Mouse (Mus musculus): ENCODE data around the gene Rab36.

Gene Rab36

DNA sequence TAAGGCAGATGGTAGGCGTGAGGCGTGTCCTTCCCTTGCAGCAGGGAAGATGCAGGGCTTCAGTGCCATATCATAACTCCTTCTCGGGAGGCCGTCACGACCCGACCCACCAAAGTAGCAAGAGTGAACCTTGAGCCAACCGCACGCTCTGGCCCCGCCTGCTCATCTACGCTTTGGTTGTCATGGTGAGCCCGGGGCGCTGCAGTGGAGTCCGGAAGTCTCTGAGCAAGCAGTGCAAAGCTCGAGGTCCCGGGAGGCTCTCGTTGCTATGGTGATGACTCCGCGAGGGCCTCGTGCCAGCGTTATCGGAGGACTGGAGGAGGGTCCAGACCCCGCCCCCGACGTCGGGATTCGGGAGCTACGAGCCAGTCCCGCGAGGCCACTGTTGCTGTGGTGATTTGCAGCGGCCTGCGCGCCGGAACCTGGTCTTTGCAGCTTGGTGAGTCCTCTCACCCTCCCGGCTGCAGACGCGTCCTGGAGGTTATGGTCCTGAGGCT is at the start of gene Rab36:
Gene Rab36, plus strand, starts transcription at position 176 of the 497 bp plus-strand sequence.
- in situ Hi-C loops (cut with MboI; ENCODE audit: low sequenced_read_pairs), result no loop called here

GRCm38 (mm10) chr10:74987698-74988470 is 49.0 kb upstream of the Rab36 start:
- in situ Hi-C loops (cut with MboI; ENCODE audit: low sequenced_read_pairs), result no loop called here

- in situ Hi-C loops (cut with MboI; ENCODE audit: low sequenced_read_pairs), result no loop called here
Measured at GRCm38 (mm10) chr10:74989814-74990213, 47.0 kb upstream of the Rab36 start.

DNA sequence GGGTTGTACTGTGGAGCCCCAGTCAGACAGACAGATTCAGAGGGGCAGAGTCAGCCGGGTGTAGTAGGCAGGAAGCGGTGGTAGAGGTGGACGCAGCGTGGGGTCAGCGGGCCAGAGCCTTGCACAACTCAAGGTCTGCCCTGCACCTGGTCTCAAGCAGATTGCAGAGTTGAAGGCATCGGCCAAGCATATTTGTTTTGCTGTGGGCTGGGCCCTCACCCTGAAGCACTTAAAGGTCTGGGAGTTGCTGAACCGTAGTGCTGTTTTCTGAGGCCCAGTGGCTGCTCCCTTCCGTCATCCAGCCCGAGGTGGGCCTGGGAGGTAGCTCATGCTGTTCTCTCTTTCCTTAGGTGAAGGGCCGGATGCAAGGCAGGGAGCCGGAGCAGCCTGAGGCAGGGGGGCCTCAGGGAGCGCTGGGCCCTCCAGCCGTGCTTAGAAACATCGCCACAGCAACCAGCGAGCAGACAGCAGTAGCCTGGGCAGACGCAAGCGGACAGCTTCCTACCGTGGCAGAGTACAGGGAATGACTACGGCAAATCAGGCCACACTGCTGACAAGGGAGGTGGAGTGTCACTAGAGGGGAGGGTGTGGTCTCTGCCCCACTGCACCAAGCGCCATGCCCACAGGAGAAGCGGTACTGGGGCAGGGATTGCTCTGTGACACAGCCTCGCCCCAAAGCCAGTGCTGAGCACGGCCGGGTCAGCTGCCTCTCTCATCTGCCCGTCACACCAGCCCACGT is 46.1 kb upstream of the Rab36 start:
- in situ Hi-C loops (cut with MboI; ENCODE audit: low sequenced_read_pairs), result no loop called here

GRCm38 (mm10) chr10:74994863-74995262 is 42.0 kb upstream of the Rab36 start:
- in situ Hi-C loops (cut with MboI; ENCODE audit: low sequenced_read_pairs), result no loop called here

DNA sequence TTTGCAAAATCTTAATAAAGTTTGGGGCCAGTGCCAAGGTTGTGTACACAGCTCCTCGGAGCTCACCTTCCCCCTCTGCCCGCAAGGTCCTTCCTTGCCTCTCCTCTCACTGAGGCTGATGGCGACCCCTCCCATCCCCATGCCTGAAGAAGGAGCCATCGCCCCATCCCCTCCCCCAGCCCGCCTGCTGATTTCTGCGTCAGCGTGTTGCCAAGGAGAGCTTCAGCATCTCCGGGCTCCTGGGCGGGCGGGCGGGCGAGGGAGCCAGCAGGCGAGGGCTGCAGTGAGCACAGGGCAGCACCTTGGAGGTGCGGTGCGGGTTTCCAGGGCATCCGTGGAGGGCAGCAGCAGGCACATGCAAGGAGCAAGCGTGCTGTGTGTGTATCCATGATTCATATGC is 41.5 kb upstream of the Rab36 start:
- in situ Hi-C loops (cut with MboI; ENCODE audit: low sequenced_read_pairs), result no loop called here

DNA sequence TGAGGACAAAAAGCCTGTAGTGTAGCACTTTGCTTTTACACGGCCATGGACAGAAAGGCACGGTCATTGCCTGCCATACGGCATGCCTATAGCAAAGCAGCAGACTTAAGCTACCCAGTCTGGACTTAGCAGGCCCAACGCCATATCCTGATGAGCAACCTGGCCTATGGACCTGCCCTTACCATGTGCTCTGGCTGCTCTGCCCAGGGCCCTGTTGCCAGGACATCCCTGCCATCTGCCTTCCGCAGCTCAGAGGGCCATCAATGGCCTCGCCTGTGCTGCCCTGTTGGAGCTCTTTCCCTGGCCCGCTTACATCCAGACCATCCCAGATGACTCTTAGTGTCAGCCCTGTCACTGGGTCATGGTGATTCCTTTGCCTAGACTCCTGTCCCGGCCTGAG is 35.5 kb upstream of the Rab36 start:
- in situ Hi-C loops (cut with MboI; ENCODE audit: low sequenced_read_pairs), result no loop called here

GRCm38 (mm10) chr10:75004067-75004466 is 32.8 kb upstream of the Rab36 start:
- in situ Hi-C loops (cut with MboI; ENCODE audit: low sequenced_read_pairs), result no loop called here

GRCm38 (mm10) chr10:75006889-75007662 is 29.8 kb upstream of the Rab36 start:
- in situ Hi-C loops (cut with MboI; ENCODE audit: low sequenced_read_pairs), result no loop called here

DNA sequence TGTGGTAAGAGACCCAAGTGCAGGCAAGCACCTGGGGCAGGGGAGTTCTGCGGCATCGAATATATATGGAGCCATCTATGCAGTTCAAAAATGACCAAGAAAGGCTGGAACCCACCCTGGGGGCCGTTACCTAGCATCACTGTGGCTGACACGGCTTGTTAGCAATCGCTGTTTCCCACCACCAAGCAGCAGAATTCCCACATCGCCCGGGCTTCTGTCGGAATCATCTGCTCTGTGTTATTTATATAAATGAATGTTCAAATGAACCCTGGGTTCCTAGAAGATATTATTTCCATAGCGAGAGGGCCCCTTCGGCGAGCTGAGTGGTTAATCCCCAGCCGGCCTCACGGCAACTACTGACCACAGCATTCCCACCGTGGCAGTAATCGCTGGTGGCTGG is 26.2 kb upstream of the Rab36 start:
- in situ Hi-C loops (cut with MboI; ENCODE audit: low sequenced_read_pairs), result no loop called here

DNA sequence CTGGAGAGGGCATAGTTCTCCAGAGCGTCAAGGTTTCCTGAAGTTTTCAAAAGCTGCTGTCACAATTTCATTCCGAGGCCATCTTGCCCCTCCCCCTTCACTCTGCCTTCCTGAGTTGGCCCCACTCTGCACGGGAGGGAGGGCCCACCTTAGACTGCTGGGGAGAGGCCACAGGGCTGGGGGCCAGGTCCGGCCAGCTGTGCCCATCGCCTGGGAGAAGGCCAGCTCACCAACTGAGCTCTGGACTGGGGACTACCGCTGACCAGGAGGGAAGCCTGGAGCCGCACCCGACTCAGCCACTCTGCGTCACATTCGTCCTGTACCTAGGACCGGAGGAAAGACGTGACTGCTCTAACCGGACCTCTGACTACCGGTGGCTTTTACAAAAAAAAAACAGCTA is 21.4 kb upstream of the Rab36 start:
- in situ Hi-C loops (cut with MboI; ENCODE audit: low sequenced_read_pairs), result no loop called here

DNA sequence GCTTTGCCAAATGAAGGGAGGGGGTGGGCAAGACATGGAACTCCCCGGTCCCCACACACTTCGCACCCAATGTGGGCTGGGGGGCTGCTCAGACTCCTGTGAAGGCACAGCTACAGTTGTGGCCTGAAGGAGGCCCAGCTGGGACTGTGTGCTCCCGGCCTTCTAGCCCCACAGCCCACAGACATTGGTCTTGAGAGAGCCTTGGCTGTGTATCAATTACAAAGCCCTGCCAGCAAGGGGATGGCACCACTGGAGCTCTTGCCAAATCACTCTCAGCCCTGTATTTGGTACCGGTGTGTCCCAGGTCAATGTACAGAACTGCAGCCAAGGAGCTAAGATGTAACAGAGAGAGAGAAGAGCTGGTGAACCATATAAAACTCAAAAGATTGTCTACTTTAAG is 20.4 kb upstream of the Rab36 start:
- in situ Hi-C loops (cut with MboI; ENCODE audit: low sequenced_read_pairs), result no loop called here

- in situ Hi-C loops (cut with MboI; ENCODE audit: low sequenced_read_pairs), result loop anchor here (10.0 kb wide), 1 partner anchor 85 kb away; no protein-coding TSS in a partner anchor
Measured at GRCm38 (mm10) chr10:75020271-75020670, 16.6 kb upstream of the Rab36 start.

GRCm38 (mm10) chr10:75021138-75021537 is 15.7 kb upstream of the Rab36 start:
- in situ Hi-C loops (cut with MboI; ENCODE audit: low sequenced_read_pairs), result loop anchor here (10.0 kb wide), 1 partner anchor 86 kb away; no protein-coding TSS in a partner anchor

GRCm38 (mm10) chr10:75026491-75026890 is 10.4 kb upstream of the Rab36 start:
- in situ Hi-C loops (cut with MboI; ENCODE audit: low sequenced_read_pairs), result loop anchor here (10.0 kb wide), 1 partner anchor 92 kb away; no protein-coding TSS in a partner anchor

- in situ Hi-C loops (cut with MboI; ENCODE audit: low sequenced_read_pairs), result loop anchor here (10.0 kb wide), 1 partner anchor 94 kb away; no protein-coding TSS in a partner anchor
Measured at GRCm38 (mm10) chr10:75028743-75029142, 8.1 kb upstream of the Rab36 start.

DNA sequence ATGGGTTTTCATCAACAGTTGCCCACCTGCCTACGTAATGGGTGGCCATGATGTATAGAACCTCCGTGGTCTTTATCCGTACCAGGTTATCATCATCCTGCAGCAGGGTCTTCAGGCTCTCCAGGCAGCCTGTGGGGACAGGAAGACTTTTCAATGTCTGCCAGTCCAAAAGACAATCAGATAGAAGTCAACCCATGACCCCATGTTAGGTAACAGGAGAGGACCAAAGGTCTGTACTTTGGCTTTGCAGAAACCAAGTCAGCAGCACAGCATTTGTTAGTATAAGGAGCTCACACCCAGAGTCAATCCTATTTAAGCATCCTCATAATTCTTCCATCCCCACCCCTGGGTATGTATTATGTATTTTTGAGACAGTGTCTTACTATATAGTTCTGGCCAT is 7.2 kb upstream of the Rab36 start:
- in situ Hi-C loops (cut with MboI; ENCODE audit: low sequenced_read_pairs), result loop anchor here (10.0 kb wide), 1 partner anchor 95 kb away; no protein-coding TSS in a partner anchor

GRCm38 (mm10) chr10:75030234-75030633 is 6.6 kb upstream of the Rab36 start:
- in situ Hi-C loops (cut with MboI; ENCODE audit: low sequenced_read_pairs), result no loop called here

DNA sequence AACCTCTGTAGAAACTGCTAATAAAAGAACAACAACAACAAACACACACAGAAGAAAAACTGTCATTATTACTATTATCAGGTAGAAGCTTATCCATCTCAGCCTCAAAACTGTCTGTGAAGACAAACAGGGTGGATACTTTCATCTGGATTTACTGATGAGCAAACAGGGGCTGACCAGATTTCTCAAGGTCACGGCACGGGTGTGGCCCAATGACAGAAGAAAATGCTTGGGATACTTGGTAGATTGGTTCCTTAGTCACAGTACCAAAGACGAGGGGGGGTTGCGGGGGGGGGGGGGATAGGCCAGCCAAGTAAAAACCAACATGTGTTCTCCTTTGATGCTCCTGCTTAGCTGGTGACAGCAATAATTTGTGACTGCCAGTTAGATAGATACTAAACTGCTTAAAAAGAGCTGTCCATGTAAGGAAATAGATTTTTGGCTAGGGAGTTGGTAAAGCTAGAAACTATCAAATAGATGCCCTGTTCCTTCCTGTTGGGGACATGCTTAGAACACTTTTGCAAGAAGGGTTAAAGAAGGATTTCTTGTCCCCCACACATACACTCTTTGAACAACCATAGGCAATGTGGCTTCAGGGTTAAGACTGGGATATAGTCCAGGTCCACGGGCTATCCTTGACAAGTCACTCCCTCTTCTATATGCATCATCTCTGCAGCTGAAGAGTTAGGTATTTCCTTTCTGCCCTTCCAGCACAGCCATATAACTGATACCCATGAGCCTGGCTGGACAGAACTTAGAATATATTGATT is 5.3 kb upstream of the Rab36 start:
- in situ Hi-C loops (cut with MboI; ENCODE audit: low sequenced_read_pairs), result no loop called here

DNA sequence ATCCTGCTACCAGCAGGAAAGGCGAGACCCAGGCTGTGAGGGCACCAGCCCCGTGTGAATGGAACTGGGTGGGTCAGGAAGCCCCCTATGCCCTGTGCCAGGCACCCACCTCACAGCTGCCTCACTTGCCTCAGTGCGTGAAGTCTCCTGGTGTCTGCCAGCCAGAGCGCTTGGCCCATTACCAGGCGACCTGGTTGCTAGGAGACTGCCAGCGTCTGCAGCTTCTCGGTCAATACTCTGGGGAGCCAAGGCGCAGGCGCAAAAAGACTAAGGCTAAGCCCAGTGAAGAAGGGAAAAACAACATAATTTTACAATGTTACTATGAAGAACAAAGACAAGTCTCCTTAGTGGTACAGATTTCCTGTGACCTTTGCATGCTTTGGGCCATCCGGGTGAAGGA is 4.5 kb upstream of the Rab36 start, which contains the start of gene Rsph14:
Gene Rsph14, minus strand, starts transcription at position 192 of the 400 bp plus-strand sequence.
- in situ Hi-C loops (cut with MboI; ENCODE audit: low sequenced_read_pairs), result no loop called here

All from CH12F3 (cell line).